Mouse (Mus musculus) granulocyte monocyte progenitor cell, adult 5-6 weeks (primary cell): ENCODE data around the gene Zmiz1. TPM values are rescaled to one million over a fixed set of nuclear protein-coding genes. Genes with fewer than 3 reads are reported as not detected.

Experiments
- ATAC-seq: replicated peaks from 2 replicates; pipeline ENCODE4 v1.8.0; 2016; ENCODE audit warnings: mild to moderate bottlenecking, moderate TSS enrichment, inconsistent platforms; ENCODE audit not compliant: poor library complexity, severe bottlenecking
- total RNA-seq, 2 experiments: library from RNA; stranded (forward) in 1 of 2; stranded (reverse) in 1 of 2; fragments of 200-712, 200-1000 nt in 1 of 2; fragments of >200 nt in 1 of 2; fragmentation: Nextera tagmentation in 1 of 2; gene quantifications; 2 replicates each; pipeline ENCODE4 v1.2.3; 2014 to 2017

The Zmiz1 gene
- total RNA-seq, 2 experiments from 2014 or later, result 8.9 to 93.2 TPM

DNA sequence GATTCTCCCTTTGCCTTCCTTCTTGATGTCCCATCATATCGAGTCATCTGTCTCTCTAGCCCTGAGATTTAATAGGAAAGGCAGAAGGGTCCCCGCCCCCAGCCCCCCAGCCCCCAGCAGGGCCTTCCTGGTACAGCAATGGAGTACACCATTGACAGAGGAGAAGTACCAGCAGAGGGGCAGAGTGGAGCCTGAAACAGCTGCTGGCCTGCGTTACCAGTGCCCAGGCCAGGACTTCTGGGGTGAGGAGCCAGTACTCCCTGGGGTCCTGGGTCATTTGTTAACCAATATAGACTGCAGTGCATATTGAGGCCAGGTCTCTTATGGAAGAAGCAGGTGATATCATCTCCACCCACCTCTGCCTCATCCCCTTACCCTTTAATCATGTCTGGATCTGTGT lies 51.4 kb downstream of the Zmiz1 start:
- no peak for ATAC-seq

DNA sequence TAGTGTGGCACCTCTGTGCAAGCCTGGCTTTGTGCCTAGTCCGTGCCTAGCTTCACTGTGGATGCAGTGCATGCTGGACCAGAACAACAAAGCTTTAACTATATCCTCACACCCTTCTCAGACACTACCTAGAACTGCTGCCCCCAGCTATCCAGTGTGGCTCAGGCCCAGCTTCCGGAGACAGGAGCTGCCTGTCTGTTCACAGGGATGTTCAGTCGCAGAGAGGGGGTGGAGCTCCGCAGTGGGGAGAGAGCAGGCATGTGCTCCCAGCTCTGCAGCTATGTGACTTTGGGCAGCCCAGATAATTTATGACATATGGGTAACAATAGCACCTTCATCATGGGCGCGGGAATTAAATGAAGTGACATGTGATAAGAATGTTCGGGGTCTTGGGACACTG lies 52.0 kb downstream of the Zmiz1 start:
- no peak for ATAC-seq

DNA sequence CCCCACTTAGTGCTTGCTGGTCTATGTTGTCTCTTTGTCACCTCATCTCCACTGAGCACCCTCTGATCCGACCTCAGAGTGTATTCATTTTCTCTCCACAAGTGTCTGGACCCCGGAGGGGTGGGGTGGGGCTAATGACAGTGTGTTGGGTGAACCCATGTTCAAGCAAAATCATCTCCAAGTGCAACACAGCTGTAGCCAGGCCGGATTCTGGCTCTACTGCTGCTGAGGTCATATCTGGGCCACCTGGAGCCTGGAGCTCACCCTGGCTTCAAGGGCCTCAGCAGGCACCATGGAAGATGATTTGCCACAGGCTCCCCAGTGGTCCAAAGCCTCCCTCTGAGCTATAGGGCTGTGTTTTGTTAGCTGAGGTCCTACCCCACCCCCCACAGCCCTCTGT lies 52.6 kb downstream of the Zmiz1 start:
- ATAC-seq, result no peak

DNA sequence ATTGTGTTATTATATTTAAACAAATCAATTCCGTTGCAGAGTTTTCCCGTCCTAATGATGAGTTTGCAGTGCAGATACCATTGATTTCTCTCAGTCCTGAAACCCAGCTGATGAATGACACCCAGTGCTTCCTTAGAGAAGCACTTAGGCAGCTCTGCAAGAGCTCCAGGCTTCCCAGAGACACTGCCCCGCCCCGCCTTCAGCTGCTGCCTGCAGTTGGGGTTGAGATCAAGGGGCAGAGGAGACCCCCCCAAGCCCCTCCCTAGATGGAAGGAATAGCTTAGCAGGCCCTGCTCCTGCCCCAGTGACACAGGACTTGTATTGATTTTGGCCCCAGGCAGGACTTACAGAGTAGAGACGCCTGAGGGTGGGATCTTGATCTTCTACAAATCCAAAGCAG lies 53.0 kb downstream of the Zmiz1 start:
- ATAC-seq, result no peak

DNA sequence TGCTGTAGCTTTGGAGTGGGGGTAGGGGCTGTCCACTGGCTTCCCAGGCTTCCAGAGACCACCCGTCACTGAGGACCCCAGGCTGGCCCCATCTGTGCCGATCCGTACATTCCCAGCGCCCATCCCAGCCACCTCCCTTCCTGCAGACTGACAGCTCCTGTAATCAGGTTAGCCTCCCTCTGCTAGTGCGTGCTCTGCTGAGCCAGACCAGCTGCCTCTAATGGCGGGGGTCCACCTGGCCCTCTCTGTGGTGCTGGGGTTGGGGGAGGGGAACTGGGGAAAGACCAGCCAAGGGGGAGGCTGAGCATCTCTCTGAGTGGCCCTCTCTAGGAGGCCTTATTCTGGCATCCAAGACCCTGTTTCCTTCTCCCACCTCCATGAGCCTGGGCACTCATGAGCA lies 53.8 kb downstream of the Zmiz1 start:
- no peak for ATAC-seq

DNA sequence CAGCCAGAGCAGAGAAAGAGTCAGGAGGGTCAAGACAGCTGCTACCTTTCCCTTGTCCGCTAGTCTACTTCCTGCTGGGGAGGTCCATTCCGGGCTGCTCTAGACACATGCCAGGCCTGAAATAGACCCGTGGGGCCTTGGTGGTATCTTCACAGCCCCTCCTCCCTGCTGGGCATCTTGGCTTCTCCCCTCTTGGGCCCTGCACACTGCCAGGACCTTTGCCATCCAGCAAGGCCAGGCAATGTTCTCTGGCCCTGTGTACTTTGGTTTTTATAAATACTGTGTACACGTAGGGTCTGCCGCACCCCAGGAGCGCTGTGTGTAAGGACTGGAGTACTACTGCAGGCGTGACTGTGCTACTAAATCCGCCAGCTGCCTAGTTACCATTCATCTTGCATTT lies 54.5 kb downstream of the Zmiz1 start:
- ATAC-seq, result peak; percentile 20; the same call in 1 of the 2 replicates

DNA sequence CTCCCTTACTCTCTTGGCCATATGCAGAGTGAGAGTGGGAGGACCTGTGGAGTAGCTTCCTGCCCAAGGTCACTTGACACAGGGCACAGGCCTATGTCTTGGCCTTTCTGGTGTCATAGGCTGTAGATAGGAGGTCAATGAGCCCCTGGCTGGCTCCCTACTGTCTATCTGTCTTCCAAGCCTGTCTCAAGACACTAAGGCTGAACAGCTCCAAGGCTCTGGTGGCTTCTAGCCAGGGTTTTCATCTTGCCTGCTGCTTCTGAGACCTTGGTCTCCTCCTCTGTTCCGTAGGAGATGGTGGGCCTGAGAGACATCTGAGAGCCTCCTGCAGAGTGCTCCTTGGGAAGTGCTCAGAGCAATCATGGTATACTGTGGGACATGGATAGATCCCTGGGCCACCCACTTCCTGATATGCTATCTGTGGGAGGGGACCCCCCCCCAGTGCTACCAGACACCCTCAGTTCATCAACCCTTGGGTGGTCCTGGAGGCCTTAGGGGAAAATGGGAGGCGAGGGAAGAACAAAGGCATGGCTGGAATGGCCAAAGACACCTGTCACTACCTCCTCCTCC lies 56.0 kb downstream of the Zmiz1 start:
- ATAC-seq, result no peak

DNA sequence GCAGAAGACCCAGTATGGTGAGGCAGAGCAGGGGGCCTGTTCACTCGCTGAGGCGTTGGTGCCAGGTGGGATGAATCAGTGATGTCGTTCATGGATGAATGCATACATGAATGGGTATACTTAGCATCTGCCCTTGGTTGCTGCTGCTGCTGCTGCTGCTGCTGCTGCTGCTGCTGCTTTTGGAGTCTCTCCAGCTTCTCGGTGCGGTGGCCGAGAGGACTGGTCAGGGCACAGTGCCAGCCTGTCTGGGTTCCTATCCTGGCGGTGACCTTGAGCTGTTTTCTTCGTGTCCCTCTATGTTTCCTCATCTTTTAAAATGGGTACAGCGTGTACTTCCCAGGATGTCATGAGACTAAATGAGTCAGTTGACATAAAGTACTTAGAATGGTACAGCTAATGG lies 56.9 kb downstream of the Zmiz1 start:
- no peak for ATAC-seq

DNA sequence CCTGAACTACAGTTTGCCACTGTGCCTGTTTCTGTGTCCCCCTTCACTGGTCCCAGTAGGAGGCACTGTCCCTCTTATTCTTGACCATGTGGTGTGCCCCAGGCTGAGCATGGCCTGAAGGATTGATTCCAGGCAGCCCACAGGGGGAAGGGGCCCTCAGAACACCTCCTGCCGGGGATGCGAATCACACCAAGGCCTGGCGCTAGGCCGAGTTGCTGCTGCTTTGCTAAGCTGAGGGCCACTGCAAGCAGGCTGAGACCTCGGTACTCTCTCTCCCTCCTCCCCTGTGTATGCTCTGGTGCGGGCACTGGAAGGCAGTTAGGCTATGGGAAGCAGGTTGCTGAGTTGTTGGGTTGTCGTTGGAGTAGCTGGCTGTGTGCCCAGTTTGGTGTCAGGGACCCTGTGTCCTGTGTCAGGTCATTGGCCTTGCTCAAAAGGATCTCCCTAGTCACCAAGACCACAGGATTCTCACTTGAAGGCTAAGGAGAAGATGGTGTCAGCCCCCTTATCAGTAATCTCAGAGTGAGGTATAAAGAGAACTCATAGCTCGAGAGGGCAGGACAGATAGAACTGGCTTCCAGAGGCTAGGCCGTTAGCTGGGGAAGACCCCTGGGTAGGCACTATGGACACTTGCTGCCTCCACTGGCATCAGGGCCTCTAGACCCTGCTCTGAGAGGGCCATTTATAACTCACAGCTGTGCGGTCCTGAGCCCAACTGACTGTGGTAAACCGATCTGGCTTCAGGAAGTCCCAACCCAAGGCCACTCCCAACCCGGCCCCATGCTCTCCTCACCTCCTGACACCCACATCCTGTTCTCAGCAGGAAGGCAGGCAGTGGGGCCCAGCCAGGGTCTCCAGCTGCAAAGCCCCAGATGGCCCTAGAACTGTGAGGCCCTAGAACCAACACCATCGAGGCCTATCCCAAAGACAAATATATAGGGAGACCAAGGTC lies 57.9 kb downstream of the Zmiz1 start:
- ATAC-seq, result peak; percentile 71

DNA sequence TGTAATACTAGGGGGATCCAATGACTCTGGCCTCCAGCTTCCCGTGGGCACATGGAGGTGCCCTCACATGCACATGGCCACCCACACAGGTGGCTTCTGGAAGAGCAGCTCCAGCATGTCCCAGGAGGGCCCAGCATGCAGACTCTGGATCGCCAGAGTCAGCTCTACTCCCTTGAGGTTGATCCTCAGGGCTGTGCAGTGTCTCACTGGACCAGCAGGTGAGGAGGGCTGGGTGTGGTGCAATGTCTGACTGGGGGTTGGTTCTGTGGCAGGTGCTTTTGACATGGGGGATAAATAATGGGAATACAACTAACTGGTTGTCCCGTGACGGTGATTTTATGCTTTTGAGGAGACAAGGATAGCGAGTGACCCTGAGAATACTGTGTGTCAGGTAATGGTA lies 59.7 kb downstream of the Zmiz1 start:
- no peak for ATAC-seq

DNA sequence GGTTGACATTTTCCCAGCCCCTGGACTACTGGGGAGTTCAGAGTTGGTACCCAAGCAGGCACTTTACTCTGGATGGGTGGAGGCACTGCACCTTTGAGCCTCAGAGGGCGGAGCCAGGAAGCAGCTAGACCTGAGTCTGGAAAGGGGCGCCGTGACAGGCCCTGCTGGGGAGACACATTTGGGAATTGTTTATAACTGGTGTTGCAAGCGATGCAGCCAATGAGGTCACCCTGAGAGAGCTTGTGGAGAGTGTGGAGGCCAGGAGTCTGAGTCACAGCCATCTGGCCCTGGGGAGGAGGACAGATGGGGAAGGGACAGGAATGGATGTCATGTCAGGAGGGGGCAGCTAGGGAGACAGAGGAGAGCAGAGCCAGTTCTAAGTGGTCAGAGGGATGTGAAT lies 60.7 kb downstream of the Zmiz1 start:
- ATAC-seq, result peak; percentile 18

DNA sequence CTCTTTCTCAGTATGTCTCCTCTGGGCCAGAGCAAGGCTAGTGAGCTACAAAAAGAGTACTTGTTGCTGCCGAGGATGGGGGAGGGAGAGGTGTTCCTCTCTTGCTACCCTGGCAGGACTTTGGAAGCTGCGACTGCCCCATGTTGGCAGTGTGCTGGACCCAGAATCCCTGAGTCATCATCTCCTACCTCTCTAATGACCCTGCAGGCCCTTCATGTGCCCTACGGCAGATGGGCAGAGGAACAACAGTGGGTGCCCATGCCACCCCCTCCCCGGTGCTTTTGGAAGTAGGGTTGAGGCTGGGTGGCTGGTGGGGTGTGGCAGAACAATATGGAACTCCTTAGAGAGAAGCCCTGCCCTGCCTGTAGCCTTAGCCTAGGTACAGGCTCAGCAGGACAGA lies 61.6 kb downstream of the Zmiz1 start:
- no peak for ATAC-seq

DNA sequence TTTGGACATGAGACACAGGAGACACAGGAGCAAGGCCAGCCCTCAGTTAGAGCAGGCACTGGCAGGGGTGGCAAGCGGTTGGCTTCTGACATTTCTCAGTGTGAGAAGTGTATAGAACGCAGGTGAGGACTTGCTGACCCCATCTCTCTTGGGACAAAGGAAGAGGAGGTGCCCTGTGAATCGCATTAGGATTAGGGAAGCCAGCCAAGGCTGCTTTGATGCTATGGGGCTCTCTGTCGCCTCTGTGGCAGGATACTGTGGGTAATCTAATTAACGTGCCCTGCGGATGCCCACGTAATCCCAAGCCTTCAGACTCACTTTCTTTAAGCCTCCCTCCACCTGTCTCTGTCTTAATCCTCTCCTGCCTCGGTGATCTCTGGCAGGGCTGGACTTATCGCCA lies 62.0 kb downstream of the Zmiz1 start:
- no peak for ATAC-seq

DNA sequence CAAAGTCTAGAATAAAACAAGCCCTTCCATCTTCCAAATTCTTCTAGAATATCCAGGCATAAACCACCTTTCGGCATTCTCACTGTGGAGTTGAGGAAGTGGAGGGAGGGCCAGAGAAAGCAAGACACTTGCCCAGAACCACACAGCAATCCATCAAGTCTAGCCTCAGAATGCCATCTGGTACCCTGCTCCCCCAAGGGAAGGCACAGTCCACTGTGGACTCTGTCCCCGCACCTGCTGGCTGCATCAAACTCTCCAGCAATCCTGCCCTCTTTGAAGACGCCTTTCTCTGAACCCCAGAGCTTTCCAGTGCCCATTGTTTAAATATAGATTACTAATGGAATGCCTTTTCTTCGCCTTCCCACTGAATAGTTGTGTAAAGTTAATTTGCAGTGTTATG lies 62.5 kb downstream of the Zmiz1 start:
- no peak for ATAC-seq

DNA sequence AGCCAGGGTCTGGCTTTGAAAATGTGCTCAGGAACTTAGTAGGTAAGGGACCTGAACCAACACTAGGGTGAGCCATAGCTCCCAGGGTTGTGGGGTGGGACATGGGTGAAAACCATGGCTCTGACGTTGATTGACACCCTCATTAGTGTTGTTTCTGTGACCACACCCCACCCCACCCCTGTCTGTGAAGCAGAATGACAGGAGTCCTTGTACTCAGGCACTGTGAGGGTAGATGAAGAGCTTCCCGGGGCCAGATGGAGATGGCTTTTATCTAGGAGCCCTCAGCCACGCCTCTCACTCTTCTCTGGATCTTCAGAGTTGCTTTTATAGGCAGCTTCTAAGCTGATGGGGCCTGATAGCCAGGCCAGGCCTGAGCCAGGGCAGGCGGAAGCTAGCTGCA lies 63.4 kb downstream of the Zmiz1 start:
- no peak for ATAC-seq

DNA sequence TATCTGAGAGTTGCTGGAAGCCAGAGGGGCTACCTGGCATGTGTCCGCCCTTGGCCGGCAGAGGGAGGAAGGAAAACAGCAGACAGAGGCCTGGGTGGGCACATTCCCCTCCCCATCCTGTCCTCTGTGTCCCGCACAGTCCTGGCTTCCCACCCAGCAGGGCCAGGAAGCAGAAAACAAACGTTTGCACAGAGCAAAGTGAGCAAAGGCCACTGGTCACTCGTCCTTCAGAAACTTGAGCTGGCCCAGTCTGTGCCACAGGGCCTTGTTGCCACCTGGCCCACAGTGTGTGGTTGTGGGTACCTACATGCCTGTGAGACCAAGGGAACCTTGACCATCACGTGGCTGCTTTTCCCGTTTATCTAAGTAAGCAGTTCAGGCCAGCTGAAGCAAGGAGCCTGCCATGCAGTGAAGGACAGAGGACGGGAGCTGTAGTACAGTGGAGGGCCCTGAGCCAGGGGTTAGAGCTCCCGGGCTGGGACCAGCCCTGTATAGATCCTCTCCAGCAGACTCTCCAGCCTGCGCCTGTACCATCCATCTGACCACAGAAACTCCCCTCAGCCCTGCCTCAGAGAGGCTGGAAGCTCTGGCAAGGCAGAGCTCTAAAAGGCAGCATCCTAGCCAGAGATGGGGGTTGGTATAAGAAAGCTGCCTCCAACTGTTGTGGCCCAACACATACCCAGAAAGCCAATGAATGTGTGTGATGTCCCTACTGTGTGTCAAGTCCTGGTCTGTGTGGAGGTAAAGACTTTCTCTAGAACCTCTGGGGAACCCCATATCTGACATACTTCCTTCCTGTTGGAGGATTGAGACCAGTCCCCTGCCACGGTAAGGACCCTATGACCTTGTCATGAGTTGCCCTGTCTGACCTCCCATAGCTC lies 64.5 kb downstream of the Zmiz1 start:
- no peak for ATAC-seq

DNA sequence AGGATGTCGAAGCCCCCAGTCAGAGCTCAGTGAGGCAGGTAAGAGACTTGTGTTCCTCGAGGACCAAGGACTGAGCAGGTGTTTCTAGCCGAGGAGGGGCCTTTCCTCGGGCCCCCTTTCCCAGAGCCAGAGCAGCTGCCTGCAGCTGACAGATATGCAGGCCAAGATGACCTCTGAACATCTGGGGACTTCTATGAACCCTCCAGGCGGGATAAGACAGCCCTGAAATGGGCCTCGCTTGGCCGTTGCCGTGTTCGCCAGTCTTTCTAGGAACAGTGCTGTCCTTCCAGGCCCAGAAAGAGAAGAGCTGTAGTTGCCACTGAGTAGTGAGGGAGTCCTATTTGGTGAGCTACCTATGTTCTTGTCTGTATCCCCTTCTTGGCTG lies 65.1 kb downstream of the Zmiz1 start:
- ATAC-seq, result no peak

DNA sequence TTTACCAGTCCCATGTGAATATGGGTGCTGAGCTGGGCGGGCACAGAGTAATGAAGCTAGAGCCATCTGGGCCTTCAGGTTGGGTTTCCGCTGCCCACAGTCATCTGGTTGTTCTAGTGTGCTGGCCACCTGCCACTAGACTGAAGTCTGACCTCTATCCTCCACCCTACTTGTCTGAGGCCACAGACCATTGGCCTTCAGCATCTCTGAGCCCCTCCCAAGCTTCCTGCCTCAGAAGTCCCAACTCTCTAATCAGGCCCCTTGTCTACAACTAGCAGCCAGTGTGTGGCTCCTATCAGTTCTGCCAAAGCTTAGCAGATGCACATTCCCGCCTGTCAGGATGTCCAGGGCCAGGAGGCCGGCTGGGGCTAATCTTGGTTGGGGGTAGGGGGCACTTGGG lies 65.9 kb downstream of the Zmiz1 start:
- ATAC-seq, result no peak

DNA sequence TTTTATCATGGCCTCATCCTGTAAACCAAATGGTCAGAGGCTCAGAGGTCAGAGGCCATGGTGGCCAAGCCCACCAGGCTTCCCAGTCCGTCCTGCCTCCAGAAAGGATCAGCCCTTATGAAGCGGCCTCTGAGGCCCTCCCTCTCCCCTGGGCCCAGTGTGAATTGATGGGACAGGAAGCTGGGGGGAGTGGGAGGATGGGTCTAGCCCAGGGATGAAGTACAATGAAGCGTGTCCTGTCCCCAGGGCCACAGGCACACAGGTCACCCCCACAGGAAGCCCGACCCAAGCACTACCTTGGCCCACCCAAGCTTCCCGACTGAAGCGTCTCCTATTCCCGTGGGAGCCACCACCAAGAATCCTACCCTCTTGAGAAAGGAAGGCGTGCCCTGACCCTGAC lies 66.7 kb downstream of the Zmiz1 start:
- ATAC-seq, result no peak

DNA sequence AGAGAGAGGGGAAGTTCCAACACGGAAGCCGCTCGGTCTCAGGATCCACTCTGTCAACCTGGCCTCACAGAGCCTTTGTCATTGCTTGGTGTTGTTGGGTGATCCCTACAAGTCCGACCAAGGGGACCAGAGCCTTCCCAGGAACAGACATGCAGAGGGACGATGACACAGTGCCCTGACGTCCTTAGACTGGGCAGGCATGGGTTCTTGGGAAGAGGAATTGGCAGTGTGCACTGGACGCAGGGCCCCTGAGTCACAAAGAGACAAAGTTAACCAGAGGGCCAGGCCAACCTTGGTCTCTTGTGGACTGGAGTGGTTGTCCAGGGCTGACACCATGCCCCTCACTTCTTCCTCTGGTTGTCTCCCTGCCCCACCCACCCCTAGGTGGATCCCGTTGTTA lies 67.9 kb downstream of the Zmiz1 start:
- ATAC-seq, result no peak

DNA sequence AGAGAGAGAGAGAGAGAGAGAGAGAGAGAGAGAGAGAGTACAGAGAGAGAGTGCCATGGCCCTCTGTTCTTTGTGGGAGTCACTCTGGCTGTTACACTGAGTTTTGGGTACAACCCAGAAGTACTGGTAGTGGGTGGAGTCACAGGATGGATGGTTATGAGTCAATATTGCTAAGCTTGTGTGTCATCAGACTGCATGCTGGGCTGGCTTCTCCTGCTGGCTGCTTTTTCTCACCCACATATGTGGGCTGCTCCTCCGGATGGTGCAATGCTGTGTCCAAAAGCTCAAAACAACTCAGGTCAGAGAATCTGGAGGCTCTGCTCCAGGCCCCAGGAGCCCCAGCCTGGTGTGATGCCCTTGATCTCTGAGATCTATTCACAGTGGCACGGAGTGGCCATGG lies 68.3 kb downstream of the Zmiz1 start:
- peak; percentile 81 for ATAC-seq
